Mouse (Mus musculus) lung, embryonic 16.5 days (tissue): ENCODE measurements at regions not wholly inside any gene's neighbourhood (a gene's known extent, or its start where the extent isn't known, plus 50 kb on each side); places are given as distances from the start of the nearest gene placed in this dataset.

Experiments
- ATAC-seq: fragments of 200-750 bp; cut with Nextera tagmentation; 2 replicates; pipeline ENCODE4 v1.8.0; 2017; ENCODE audit warnings: low read depth, mild to moderate bottlenecking, moderate library complexity
- H3K27ac ChIP-seq: fragments of 300-500 bp; sonication (generic); 2 replicates; pipeline ENCODE4 v1.5.1; 2014; ENCODE audit warnings: mild to moderate bottlenecking, control low read depth, low read length
- H3K27me3 ChIP-seq: fragments of 300-500 bp; sonication (generic); 2 replicates; pipeline ENCODE4 v1.6.1; 2014; ENCODE audit warnings: low read depth, low read length, mixed read lengths; ENCODE audit not compliant: control insufficient read depth, insufficient read depth
- H3K36me3 ChIP-seq: fragments of 300-500 bp; sonication (generic); 2 replicates; pipeline ENCODE4 v1.6.1; 2014; ENCODE audit warnings: low read length; ENCODE audit not compliant: control insufficient read depth, insufficient read depth
- H3K4me1 ChIP-seq: fragments of 300-500 bp; sonication (generic); replicated peaks from 2 replicates; pipeline ENCODE4 v1.6.1; 2014; ENCODE audit warnings: low read length, mixed read lengths; ENCODE audit not compliant: control insufficient read depth, insufficient read depth
- H3K4me2 ChIP-seq: fragments of 300-500 bp; sonication (generic); 2 replicates; pipeline ENCODE4 v1.6.1; 2014; ENCODE audit warnings: low read depth, low read length, control low read depth
- H3K4me3 ChIP-seq: fragments of 300-500 bp; sonication (generic); 2 replicates; pipeline ENCODE4 v1.5.1; 2014; ENCODE audit warnings: mild to moderate bottlenecking, low read length, control low read depth
- H3K9ac ChIP-seq: fragments of 300-500 bp; sonication (generic); 2 replicates; pipeline ENCODE4 v1.6.1; 2014; ENCODE audit warnings: low read length, control low read depth
- H3K9me3 ChIP-seq: fragments of 300-500 bp; sonication (generic); 2 replicates; pipeline ENCODE4 v1.6.1; 2016; ENCODE audit warnings: low read length; ENCODE audit not compliant: control insufficient read depth
- WGBS: fragments of 180-500 bp; shearing (Covaris S2); extraction: QIAGEN DNeasy Blood & Tissue Kit; methylation state at CpG from one replicate; pipeline ENCODE4 v1.1.7; 2014; 5-methylcytosine and 5-hydroxymethylcytosine counted together

DNA sequence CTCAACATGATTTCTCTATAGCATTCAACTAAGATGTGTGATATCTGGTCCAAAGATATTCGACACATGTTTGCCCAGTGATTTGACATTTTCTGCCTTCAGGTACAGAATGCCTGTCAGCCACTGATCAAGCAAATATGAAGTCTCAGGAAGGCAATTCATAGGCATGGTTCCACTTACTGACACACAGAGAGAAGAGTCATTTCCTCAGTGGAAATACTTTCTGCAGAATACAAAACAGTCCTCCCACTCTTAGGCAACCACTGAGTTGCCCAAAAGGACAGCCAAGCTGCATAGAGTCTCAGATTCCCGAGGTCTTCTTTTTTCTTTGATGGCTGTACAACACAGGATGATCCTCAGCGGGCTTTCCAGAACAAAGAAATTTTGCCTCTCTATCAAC, 110.9 kb downstream of the Ndufa4 start:
- WGBS = 70% methylated on average over 3 of the region's 3 CpGs
- no peaks in the 10 kb centered on the region for H3K36me3 ChIP-seq
- H3K27me3 ChIP-seq = no peaks in the 10 kb centered on the region
- H3K27ac ChIP-seq = no peak overlapping the region
- H3K9me3 ChIP-seq = no peaks in the 10 kb centered on the region
- H3K4me1 ChIP-seq = no peaks in the 10 kb centered on the region
- H3K9ac ChIP-seq = no peak overlapping the region
- H3K4me3 ChIP-seq = no peak overlapping the region
- no peak overlapping the region for H3K4me2 ChIP-seq
- ATAC-seq = no peak

DNA sequence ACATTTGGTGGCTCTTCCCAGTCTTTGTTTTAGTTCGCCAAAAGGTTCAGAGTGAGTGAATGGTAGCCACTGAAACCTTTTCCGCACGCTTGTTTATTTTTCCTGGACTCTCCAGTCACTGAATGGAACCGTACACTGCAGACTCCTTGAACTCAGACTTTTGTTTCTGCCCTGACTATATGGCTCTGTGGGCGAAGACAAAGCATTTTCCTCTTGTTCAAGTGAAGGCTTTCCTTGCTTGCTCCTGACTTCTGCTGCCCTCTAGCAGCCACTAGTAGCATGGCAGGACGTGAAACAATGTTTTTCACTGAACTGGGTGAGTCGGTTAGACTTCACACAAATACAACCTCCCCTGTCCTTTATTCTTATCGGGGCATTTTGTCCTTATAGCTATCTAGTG, 113.9 kb downstream of the Ndufa4 start:
- Histone ChIP-seq H3K4me2 (no peak overlapping the region), H3K4me1 (no peaks in the 10 kb centered on the region), H3K27me3 (no peaks in the 10 kb centered on the region), H3K36me3 (no peaks in the 10 kb centered on the region), H3K9me3 (no peaks in the 10 kb centered on the region), H3K4me3 (no peak overlapping the region), H3K27ac (no peak overlapping the region), H3K9ac (no peak overlapping the region)
- no peak for ATAC-seq
- WGBS = 27% methylated on average over 8 of the region's 8 CpGs

DNA sequence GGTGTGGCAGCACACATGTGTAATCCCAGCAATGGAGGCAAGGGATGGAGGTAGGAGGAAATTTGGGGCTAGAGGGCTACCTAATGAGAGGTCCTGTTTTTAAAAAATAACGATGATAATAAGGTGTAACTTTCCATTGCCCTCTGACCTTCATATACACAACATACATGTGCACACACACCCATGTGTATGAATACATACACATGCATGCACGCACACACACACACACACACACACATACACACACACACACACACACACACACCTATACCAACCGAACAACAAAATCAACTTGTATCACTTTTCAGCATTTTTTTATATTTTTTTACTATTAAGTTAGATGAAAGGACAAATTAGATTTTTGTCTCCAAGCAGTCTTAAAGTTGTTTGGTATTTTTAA, 115.1 kb downstream of the Ndufa4 start:
- 87% methylated on average over 3 of the region's 3 CpGs for WGBS
- Histone ChIP-seq H3K27me3 (no peaks in the 10 kb centered on the region), H3K9ac (no peak overlapping the region), H3K4me2 (no peak overlapping the region), H3K36me3 (no peaks in the 10 kb centered on the region), H3K4me3 (no peak overlapping the region), H3K4me1 (no peaks in the 10 kb centered on the region), H3K27ac (no peak overlapping the region), H3K9me3 (no peaks in the 10 kb centered on the region)
- ATAC-seq = no peak

DNA sequence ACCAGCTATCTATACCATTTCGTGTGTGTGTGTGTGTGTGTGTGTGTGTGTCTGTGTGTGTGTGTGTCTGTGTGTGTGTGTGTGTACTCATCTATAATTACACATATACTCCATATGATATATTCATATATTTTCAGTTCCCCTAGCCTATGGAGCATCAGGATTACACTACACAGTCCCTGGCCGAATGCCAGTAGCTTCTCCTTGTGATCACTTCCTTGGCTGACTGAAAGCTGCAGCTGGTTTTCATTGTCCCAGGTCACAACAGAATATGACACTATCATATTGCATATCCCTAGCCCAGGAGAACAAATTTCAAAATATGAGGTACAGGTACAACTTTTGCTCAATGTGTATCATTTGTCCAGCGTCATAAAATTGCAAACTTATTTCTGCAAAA, 116.2 kb downstream of the Ndufa4 start:
- no peaks in the 10 kb centered on the region for H3K36me3 ChIP-seq
- no peak overlapping the region for H3K4me3 ChIP-seq
- no peaks in the 10 kb centered on the region for H3K27me3 ChIP-seq
- H3K9ac ChIP-seq = no peak overlapping the region
- H3K27ac ChIP-seq = no peak overlapping the region
- no peaks in the 10 kb centered on the region for H3K4me1 ChIP-seq
- WGBS = 71% methylated on average over 3 of the region's 3 CpGs
- no peak overlapping the region for H3K4me2 ChIP-seq
- H3K9me3 ChIP-seq = no peaks in the 10 kb centered on the region
- no peak for ATAC-seq

DNA sequence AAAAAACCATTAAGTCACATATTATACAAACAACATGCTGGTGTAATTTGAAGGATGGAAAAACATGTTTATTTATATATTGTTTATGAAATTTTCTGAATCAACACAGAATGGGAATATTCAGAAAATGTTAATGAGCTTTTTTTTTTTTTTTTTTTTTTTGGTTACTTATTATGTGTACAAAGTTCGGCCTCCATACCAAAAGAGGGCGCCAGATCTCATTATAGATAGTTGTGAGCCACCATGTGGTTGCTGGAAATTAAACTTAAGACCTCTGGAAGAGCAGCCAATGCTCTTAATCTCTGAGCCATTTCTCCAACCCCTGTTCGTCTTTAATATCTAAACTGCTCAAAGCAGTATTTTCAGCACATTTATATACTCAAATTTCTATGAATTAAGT, 133.3 kb downstream of the Ndufa4 start:
- Histone ChIP-seq H3K27ac (no peak overlapping the region), H3K9me3 (no peaks in the 10 kb centered on the region), H3K27me3 (no peaks in the 10 kb centered on the region), H3K4me2 (no peak overlapping the region), H3K4me1 (no peaks in the 10 kb centered on the region), H3K9ac (no peak overlapping the region), H3K4me3 (no peak overlapping the region), H3K36me3 (no peaks in the 10 kb centered on the region)
- no peak for ATAC-seq
- 85% methylated on average over 3 of the region's 3 CpGs for WGBS

DNA sequence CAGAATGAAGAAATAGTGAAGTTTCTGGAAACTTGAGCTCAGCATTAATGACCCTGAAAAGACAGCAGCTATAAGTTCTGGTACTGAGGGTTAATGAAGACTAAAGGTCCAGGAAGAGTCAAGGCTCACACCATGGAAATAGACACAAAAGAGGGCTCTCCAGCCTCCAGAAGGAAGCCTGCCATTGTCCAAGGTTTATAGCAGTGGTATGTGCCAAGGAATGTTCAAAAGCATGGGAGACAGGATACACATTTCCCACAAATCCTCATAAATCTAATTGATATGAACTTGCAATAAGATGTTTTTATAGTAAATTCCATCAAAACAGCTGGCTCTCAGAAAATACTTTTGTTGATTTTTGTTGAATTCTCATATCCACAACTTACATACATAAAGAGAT, 144.4 kb downstream of the Ndufa4 start:
- H3K4me3 ChIP-seq = no peak overlapping the region
- H3K4me1 ChIP-seq = no peaks in the 10 kb centered on the region
- H3K9ac ChIP-seq = no peak overlapping the region
- H3K4me2 ChIP-seq = no peak overlapping the region
- H3K27me3 ChIP-seq = no peaks in the 10 kb centered on the region
- no peaks in the 10 kb centered on the region for H3K9me3 ChIP-seq
- H3K27ac ChIP-seq = no peak overlapping the region
- no peak for ATAC-seq
- H3K36me3 ChIP-seq = no peaks in the 10 kb centered on the region

DNA sequence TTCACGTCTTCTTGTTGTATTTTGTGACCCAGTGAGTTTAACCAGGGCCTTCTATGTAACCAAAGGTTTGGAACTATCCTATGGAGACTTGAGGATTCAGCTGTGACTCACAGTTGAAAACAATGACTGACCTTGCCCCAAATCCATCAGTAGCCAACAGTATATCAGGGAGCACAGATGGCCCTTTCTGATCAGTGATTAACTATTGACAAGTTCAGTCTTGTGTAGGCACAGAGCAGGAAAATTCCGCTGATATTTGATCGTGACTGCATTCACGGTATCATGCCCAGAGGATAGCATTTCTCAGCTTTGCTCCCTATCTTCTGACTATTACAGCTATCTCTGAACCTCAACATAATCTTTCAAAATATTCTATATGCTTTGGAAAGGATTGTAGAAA, 169.6 kb downstream of the Ndufa4 start:
- no peaks in the 10 kb centered on the region for H3K27me3 ChIP-seq
- no peak overlapping the region for H3K9ac ChIP-seq
- no peaks in the 10 kb centered on the region for H3K9me3 ChIP-seq
- WGBS = 78% methylated on average over 4 of the region's 4 CpGs
- H3K4me1 ChIP-seq = no peaks in the 10 kb centered on the region
- no peak for ATAC-seq
- no peak overlapping the region for H3K27ac ChIP-seq
- no peak overlapping the region for H3K4me2 ChIP-seq
- H3K36me3 ChIP-seq = no peaks in the 10 kb centered on the region
- H3K4me3 ChIP-seq = no peak overlapping the region

DNA sequence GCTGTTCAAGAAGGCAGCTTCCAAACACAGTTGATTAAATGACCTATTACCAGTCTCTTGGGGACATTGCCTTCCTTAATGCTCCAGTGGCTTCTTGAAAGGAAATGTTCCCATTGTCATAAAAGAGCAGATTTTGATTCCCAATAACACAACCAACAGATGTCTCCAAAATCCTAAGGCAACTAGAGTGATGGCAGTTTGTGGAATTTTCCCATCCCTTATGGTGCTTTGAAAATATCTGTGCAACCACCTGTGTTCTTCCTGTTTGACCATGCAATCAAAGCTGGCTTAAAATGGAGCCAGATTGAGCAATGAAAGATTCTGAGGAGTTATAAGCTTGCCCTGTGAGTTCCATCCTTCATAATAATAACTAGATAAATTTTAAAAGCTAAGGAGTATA, 176.2 kb downstream of the Ndufa4 start:
- H3K4me1 ChIP-seq = no peaks in the 10 kb centered on the region
- no peaks in the 10 kb centered on the region for H3K9me3 ChIP-seq
- no peak overlapping the region for H3K9ac ChIP-seq
- no peak overlapping the region for H3K4me2 ChIP-seq
- no peak overlapping the region for H3K4me3 ChIP-seq
- H3K27me3 ChIP-seq = no peaks in the 10 kb centered on the region
- H3K36me3 ChIP-seq = no peaks in the 10 kb centered on the region
- H3K27ac ChIP-seq = no peak overlapping the region
- no peak for ATAC-seq

DNA sequence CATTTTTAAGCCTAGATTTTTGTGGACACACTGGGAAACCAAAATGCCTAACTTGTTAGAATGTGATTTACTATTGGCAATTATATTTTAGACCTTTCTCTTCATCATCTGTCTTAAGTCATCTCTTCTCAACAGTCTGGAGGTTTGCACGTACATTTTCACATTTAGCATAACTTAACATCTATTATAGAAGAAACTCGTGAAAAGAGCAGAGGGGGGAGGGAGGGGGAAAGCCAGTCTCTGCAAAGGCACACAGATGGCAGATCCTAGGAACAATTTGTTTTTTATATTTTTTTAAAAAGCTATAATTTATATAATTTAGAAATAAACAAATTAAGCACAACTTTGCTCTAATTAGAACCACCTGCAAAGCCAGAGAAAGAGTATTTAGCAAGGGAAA, 176.6 kb downstream of the Ndufa4 start:
- WGBS = 64% methylated on average over 2 of the region's 2 CpGs
- Histone ChIP-seq H3K36me3 (no peaks in the 10 kb centered on the region), H3K4me2 (no peak overlapping the region), H3K4me1 (no peaks in the 10 kb centered on the region), H3K9me3 (no peaks in the 10 kb centered on the region), H3K9ac (no peak overlapping the region), H3K27ac (no peak overlapping the region), H3K4me3 (no peak overlapping the region), H3K27me3 (no peaks in the 10 kb centered on the region)
- no peak for ATAC-seq

DNA sequence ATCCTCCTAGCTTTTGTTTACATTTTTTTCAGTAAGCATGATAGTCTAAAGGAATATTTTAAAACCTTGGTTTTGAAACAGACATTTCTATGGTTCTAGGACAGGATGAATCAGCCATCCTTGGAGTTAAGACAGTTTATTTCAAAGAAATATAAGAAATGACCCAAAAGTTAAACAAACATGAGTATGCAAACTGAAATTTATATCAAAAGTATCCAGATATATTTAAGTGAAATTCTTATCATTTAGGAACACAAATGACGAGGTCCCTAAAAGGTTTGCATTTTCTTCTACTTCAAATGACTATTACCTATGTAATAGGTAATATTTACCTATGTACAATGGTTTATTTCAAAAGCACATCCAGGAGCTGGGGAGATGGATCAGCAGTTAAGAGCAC, 179.5 kb downstream of the Ndufa4 start:
- no peak overlapping the region for H3K27ac ChIP-seq
- H3K4me1 ChIP-seq = no peaks in the 10 kb centered on the region
- no peak overlapping the region for H3K4me2 ChIP-seq
- no peak overlapping the region for H3K4me3 ChIP-seq
- WGBS = 53% methylated on average over 1 of the region's 1 CpGs
- H3K9me3 ChIP-seq = no peaks in the 10 kb centered on the region
- H3K36me3 ChIP-seq = no peaks in the 10 kb centered on the region
- no peak for ATAC-seq
- H3K9ac ChIP-seq = no peak overlapping the region
- H3K27me3 ChIP-seq = no peaks in the 10 kb centered on the region
